Mouse (Mus musculus) spleen, postnatal 10 days (tissue): ENCODE results near the gene Col6a6.

Experiments used
- DNase-seq, 2 experiments: peaks; one replicate each; pipeline ENCODE4 v3.0.0; 2021 to 2022; ENCODE audit warnings: low spot score in 2 of 2

Col6a6 gene

DNA sequence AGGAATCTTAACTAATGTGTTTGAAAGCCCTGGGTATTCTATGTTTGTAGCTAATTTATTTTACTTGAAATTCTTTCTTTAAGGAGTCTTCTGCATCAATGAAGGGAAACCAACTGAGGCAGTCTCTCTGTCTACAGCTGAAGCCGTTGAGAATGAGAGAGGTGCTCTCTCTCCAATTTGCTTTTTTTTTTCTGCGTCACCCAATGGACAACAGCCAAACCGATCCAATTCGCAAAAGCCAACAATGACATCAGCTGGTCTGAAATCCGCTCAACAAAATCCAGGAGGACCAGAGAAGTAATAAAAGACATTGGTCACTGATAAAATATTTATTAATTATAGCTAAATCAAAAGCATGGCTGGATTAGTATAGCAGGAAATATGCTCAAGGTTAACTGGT lies 26.5 kb downstream of the Col6a6 start:
- DNase-seq: no peak

DNA sequence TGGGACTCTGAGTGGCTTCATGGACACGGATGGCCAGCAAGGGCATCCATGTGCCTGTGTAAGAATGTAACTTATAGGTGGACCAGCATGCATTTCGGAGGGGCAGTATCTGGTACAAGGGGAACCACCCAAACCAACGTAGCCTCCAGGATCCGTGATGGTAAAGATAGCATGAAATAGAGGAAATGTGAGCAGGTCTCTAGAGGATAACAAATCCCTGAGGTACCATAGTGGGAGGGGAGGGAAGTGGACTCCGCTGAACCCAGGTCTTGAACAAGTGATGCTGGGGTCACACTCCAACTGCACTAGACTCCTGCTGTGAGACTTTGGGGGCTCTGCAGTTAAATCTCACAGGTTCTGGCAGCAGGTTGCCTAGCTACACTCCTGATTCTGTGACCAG lies 27.7 kb downstream of the Col6a6 start:
- DNase-seq: no peak

DNA sequence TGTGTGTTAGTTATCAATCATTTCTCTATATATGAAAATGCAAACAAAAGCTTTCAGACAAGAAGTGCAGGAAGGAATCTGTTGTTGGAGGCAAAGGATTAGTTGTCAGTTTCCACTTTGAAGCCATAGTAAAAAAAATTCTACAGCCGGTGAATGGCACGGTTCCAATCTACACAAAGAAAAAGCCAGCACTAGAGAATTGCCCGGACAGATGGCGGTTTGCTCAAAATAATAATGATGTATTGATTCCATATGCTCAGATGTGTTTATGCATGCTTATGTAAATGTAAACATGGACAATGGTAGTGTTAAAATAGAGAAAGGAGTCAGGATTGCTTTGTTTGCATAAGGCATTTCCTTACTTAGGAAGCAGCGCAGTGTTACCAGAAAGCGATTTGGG lies 31.8 kb downstream of the Col6a6 start:
- no peak for DNase-seq

DNA sequence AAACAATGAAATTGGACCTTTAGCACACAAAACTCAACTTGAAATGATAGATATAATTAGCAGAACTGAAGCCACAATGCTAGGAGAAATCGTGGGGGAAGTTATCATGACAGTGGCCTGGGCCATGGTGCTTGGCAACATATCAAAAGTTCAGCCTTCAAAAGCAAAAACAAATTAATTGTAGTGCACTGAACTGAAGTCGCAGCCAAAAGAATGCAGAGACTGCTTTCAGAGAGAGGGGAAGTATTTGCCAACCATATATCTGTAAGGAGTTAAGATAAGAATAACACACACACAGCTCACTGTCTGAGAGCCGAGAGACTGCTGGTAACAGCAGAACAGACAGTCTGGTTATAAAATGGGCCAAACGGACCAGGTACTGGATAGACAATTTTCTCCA lies 33.0 kb downstream of the Col6a6 start:
- no peak for DNase-seq

DNA sequence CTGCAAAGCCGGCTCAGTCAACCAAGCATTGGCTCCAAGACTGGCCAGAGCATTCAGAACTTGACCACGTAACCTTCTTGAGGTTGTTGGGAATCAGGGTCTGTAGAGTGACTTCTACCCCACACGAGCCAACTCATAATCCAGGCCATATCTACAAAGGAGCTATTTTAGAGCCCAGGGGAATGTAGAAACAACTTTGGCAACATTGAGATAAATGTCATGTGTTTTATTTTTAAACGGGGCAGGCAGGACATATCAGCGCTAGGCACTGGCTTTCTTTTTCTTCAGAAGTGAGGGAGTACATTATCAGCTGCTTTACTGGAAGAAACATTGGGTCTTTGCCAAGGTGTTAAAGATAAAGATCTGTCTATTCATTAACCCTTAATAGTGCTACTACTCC lies 36.1 kb downstream of the Col6a6 start:
- DNase-seq: no peak

DNA sequence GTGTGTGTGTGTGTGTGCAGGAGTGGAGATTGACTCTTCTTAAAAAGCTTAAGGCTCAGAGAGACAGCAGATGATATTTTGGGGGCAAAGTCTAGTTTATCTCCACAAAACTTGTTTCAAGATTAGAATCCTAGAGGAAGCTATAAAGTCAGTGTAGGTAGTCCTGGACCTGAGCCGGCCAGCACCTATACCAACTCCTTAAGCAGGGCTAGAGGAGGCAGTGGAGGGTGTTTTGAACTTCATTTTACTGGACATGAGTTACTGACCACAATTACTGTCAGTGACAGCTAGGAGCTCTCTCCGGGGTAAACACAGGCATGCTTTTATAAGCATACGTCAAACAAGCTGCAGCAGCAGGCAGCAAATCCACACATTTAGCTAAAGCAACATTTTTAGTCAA lies 39.8 kb downstream of the Col6a6 start:
- no peak for DNase-seq

DNA sequence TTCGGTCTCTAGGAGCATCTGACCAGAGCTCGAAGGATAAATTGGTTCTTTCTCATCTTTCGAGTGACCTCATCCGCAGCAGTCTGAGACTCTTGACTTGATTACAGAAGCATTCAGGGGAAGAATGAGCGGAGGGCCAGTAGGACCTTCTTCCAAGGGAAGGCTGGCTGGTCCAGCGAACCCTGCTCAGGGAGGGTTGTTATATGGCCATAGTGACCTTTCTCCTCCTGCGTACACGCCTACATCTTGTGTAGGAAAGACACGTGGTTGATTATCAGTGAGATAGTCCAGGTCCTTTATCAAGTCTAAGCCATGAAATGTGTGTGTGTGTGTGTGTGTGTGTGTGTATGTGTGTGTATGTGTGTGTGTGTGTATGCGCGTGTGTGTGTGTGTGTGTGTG lies 40.2 kb downstream of the Col6a6 start:
- no peak for DNase-seq

DNA sequence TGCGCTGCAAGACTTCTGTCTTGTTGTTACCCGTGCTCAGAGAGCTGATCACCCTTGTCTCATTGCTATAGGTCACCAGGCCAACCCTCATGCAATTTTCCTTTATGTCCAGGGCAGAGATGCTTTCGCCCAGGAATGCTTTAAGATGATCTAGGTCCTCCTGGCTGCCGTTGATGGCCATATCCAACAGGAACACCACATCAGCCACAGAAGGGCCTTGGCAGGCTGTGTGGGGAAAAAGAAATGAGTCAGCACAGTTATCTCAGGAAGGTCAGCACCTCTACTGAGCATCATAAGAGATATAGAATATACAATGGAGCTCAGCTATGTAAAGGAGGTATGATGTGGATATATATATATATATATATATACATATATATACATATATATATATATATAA lies 43.9 kb downstream of the Col6a6 start:
- no peak for DNase-seq

DNA sequence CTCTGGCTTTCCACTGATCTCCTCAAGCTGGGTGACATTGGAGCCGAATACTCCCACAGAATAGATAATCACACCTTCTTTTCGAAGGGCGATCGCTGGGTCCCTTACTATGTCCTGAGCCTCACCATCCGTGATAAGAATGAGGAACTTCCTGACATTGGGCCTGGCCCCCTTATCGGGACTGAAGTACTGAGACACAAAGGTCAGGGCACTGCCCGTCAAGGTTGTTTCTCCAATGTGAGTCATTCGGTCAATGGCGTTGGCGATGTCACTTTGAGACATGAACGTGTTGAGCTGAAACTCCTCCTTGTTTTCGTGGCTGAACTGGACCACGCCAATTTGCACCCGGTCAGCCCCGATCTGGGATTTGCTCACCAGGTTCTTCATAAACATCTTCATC lies 47.3 kb downstream of the Col6a6 start:
- DNase-seq: no peak

DNA sequence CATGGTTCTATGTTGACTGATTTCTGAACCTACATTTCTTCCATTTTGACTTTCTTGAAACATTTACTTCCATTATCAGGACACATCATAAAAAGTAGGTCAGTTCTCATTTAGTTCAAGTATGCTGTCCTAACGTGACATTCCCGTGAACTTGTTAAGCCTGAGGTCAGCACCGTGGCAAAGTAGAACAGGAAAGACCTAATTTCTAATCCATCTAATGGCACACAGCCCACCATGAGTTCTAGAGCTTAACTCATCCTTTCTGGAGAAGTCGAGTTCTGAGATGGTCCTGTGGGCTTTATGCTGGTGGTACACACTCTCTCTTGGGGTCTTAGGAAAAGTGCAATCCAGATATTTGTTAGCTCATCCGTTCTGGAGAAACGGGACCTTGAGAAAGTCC lies 49.2 kb downstream of the Col6a6 start:
- DNase-seq: no peak

DNA sequence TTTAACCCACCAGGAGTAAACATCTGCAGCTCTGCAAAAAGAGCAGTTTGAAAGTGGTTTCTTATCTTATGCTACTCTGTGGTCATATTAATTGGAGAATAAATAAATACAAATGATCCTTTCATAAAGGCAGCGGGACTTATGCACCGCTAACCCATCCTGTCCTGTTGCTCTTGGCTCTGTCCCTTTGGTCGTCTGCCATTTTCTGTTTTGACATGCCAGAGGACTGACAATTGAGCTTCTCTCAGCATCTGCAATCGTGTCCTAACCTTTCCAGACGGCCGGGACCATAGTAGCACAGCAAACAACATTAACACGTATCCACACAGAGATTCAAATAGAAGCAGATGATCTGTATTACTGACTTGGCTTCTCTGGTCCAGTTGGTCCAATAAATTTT lies 53.1 kb downstream of the Col6a6 start:
- DNase-seq: no peak

DNA sequence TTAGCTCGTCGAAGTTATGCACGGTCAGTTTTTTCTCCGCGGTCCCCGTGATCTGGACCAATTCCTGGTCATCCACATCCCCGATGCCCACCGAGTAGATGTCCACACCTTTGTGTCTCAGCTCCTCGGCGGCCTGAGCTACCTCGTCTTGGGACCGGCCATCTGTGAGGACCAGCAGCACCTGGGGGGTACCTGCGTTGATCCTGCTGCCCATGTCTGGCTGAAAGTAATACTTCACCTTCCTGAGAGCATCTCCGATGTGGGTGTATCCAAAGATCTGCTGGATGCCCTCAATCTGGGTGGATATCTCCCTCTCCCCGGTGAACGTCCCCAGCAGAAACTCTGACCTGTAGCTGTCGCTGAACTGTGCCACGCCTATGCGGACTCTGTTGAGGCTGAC lies 53.6 kb downstream of the Col6a6 start:
- DNase-seq: no peak

DNA sequence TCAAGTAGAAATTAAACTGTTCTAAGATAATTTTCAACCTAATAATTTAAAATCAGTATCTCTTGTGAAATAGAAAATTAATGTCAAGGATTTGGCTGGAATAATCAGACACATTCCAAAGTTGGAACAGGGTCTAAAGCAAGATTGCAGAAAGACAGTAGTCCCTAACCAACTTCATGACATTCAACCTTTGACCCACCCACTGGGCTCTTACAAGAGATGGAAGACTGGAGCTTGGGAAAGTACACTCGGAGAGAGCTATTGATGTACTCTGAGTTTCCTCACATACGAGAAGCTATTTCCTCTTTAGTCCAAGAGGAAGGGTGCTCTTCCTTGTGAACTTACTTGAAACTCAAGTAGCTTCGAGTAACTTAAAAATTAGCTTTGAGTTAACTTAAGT lies 56.6 kb downstream of the Col6a6 start:
- no peak for DNase-seq

DNA sequence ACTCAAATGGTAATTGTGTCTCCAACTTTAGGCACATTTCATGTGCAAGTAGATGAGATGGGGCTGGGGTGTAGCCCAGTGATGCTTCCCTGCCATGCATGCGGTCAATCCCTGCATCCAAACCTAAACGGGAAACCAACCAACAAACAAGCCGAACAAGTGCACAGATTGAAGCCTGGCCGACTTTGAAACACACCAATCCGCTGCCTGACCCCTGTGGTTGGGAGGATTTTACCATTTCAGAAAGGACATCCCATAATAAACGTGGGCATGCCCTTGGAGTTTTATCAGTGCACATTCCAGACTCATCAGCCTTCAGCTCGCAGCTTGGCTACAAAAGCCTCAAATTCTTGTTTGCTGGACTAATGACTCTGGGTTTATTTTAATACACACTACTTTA lies 57.3 kb downstream of the Col6a6 start:
- DNase-seq: no peak

DNA sequence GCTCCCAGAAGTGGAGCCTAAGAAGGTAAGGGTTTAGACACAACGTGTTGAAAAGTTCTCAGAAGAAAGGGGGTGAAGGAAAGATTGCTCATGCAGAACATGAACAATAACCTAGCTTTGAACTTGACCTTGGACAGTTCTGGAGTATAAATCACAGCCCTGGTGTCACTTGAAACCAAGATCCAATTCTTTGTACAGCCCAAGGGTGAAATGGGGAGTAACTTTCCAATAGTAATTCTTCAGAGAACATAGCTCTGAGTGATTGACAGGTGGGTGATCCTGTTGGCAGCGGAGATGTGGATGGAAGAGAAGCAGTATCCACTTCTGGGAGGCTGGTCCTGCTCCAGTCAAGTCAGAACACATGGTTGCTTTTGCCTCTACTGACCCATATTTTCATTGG lies 62.1 kb downstream of the Col6a6 start:
- no peak for DNase-seq

DNA sequence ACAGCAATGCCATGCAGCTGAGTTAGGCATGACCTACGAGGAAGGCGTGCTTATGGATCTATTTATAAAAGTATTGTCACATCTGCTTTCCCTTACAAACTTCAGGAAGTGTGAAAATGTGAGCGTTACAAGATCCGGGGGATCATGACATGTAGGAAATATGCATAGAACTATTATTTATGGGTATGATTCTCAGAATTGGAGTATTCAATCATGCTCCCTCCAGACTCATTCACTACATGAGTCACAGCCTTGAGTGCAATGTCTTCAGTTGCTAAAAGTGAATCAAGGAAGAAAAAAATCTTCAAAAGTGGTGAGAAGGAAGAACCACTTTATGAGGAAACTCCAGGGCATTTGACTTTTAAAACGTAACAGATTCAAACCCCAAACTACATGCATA lies 63.3 kb downstream of the Col6a6 start:
- no peak for DNase-seq

DNA sequence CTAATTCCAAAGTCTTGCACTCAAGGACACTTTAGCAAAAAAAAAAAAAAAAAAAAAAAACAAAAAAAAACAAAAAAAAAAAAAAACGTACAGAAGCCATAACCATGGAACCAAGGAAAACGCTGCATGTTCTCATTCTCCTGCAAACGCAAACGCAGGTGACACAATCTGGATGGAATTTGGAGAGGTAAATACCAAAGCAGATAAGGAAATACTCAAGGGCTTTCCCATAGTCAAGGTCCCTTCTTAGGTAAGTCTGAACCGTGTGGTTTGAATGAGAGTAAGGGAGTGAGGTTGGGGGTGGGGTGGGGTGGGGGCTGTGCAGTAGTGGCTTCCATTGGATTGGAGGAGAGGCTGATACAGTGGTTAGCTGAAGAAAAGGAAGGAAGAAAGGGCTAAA lies 63.8 kb downstream of the Col6a6 start:
- DNase-seq: no peak

DNA sequence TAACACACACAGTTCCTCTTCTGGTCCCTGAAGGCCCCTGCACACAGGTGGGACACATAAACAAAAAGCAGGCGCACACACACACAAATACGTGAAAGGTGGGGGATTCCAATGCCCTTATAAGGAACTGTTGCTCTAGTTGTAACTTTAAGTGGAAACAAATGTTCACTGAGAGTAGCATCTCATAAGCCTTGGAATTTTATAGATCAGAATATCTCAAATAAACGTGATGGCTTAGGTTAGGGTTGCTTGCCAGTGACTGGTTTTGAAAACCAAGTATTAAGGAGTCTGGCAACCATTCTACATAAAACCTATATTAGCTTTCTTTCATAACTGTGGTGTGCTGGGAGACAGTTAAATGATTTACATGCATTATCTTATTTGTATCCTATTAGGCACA lies 64.3 kb downstream of the Col6a6 start:
- no peak for DNase-seq

DNA sequence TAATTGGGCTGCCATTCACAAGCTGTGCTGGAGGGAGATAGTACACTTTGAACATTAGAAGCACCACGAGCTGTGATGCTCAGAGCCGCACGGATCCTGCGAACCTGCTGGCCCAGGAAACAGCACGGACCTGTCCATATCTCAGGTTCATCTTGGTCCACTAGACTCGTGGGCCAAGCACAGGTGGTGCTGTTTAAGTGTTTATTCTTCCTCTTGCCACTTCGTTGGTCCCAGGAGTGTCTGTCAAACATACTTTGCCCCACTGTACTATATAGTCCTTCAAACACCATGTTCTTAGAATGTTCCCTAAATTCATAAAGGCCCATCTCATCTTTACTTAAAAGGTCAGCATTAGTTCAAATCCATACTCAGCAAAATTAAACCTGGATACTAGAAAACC lies 65.7 kb downstream of the Col6a6 start:
- no peak for DNase-seq

DNA sequence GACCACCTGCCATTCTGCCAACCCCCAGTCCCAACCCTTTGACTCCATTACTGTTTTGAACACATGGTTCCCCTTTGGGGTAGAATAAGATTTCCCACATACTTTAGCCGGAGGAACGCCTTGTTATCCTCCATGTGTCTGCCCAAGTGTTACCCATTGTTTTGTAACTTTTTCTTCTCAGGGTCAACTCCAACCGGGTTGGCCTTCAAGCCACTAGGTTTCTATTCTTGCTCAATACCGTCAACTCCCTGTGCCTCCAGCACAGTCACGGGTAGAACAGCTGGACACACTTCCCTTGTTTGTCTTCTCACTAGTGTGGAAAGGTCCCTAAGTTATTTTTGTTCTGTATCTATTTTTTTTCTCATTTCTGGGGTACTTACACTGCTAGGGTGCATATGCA lies 69.1 kb downstream of the Col6a6 start:
- DNase-seq: no peak

DNA sequence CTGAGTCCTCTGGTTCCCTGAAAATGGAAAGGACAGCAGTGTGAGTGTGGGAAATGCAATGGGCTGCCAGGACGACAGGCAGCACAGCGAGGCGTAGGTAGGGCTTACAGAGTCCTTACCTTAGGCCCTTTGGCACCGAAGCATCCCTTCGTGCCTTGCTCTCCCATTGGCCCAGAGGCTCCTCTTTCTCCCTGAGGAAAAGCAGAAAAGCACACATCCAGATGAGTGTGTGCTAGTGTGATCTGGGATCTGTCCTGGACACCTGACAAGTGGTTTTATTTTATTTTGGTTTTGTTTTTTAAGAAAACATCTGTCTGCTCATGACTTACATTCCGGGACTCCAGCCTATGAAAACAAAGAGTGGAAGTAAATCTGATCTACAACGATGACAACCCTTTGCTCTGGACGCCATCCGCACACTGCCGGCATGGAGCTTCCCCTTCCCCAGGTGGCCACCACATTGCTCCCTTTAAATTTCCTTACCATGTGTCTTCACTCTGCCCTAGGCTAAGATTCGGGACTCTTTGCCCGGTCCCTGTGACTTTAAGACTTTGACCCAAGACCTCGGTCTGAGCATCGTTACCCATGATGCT lies 69.7 kb downstream of the Col6a6 start:
- no peak for DNase-seq

DNA sequence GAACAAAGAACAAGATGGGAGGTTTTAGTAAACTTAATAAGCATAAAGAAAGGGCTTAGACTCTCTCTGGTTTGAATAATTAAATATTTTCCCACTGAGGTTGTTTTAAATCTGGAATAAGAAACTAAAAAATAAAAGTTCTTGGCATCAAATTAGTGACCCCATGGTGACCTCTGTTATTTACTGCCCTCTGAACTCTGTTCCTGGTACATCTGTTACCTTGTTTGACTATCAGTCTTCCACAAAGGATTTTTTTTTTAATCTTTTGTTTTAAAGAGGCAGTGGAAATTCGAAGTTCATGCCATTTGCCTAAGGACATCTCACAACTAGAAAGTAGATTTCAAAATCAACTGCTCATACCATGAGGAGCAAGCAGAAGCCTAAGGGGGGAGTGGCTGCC lies 73.7 kb downstream of the Col6a6 start:
- DNase-seq: no peak

DNA sequence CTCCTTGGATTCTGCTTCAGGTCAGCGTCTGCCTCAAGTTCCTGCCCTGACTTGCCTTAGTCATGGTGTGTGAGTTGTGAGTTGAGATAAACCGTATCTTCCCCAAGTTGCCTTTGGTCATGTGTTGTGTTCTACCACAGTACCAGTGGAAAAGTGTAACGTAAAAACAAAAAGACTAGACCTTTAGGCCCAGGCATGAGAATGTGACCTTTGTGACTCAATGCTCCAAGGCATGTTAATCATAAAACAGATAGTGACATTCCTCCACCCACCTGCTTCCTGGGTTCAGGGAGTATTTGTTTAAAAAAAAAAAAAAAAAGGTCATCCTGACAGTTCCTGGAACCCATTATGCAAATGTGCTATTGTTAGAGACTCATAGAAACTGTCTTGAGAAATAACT lies 82.1 kb downstream of the Col6a6 start:
- no peak for DNase-seq

DNA sequence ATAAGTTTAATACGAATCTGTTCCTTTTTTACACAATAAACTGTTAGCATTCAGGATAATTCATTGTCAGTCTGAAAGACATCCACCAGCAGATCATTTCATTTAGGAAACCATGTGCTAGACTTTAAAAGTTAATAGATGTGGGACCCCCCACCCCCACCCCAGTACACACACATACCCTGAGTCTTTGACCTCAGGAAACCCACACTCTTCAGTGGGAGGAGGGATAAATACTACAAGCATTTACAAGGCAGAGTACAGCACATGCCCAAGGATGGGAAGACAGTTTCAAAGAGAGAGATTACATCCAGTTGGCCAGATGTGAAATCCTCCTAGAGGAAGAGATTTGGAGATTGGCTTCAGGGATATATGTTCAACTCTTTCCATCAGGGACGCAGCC lies 87.5 kb downstream of the Col6a6 start:
- no peak for DNase-seq

DNA sequence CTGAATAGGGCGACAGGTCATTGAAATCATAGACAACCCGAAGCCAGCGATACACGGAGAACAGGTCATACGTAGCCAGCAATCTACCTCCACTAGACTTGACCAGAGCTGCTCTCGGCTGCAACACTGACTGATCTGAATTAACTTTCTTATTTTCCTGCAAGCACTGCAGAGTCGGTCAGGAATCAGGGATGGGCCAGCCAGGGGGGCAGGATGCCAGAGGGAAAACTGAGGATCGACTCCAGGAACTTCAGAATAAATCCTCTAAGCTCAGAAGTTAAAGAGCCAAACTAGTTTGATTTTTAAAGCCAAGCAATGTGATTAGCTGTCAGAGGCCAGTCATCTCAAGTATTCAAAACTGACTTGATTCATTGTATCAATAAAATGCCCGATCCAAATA lies 88.5 kb downstream of the Col6a6 start:
- no peak for DNase-seq
